Mouse (Mus musculus) lung, postnatal 0 days (tissue): ENCODE measurements at regions not wholly inside any gene's neighbourhood (a gene's known extent, or its start where the extent isn't known, plus 50 kb on each side); places are given as distances from the start of the nearest gene placed in this dataset.

ENCODE experiments used
- CTCF ChIP-seq: IDR thresholded peaks from 2 replicates; pipeline ENCODE4 v1.5.1; 2016; ENCODE audit warnings: antibody characterized with exemption, mild to moderate bottlenecking
- EP300 ChIP-seq: IDR thresholded peaks from 2 replicates; pipeline ENCODE4 v1.6.1; 2016; ENCODE audit warnings: antibody characterized with exemption, mild to moderate bottlenecking, control low read depth

DNA sequence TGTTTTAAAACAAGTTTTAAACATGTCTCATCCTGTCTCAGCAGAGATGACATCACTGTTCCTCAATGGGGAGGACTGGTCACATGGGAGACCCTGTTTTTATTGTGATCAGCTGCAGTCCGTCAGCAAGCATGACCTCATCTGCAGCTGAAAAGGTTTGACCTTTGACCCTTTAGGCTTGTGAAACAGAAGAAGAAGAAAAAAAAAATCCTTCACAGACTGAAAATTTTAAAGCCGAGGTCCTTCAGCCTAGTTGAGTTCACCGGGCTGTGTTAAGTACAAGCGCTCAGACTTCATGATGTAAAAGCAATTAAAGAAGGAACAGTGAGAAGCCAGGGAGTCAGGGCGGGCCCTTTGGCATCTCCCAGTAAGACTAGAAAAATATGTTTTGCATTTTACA lies 104.7 kb upstream of the Dcbld2 start:
- TF ChIP-seq CTCF: no peak
- no peak for TF ChIP-seq EP300
